Mouse (Mus musculus) heart, postnatal 0 days (tissue): ENCODE measurements around the gene Upf2. TPM values are rescaled to one million over a fixed set of nuclear protein-coding genes. Genes with fewer than 3 reads are reported as not detected.
"Not testable (repeated sequence)": the region's sequence is repeated elsewhere in the genome, so short reads cannot be mapped to it uniquely, and the experiment has no call there.

Experiments used
- ATAC-seq: fragments of 200-750 bp; cut with Nextera tagmentation; 2 replicates; pipeline ENCODE4 v1.8.0; 2017; ENCODE audit warnings: low read depth, moderate number of reproducible peaks, moderate library complexity; ENCODE audit not compliant: insufficient read depth
- DNase-seq: peaks from one replicate; pipeline ENCODE4 v3.0.0-alpha.2; 2016; ENCODE audit warnings: low spot score
- H3K27ac ChIP-seq: fragments of 300-500 bp; sonication (generic); 2 replicates; pipeline ENCODE4 v1.5.1; 2014; ENCODE audit warnings: low read depth, mild to moderate bottlenecking
- H3K27me3 ChIP-seq: fragments of 300-500 bp; sonication (generic); 2 replicates; pipeline ENCODE4 v1.6.1; 2014; ENCODE audit warnings: low read length, mixed read lengths; ENCODE audit not compliant: control insufficient read depth, insufficient read depth
- H3K36me3 ChIP-seq: fragments of 300-500 bp; sonication (generic); replicated peaks from 2 replicates; pipeline ENCODE4 v1.6.1; 2014; ENCODE audit warnings: low read length, mixed read lengths; ENCODE audit not compliant: control insufficient read depth, insufficient read depth
- H3K4me1 ChIP-seq: fragments of 300-500 bp; sonication (generic); 2 replicates; pipeline ENCODE4 v1.6.1; 2014; ENCODE audit warnings: antibody characterized with exemption; ENCODE audit not compliant: control insufficient read depth, insufficient read depth
- H3K4me2 ChIP-seq: fragments of 300-500 bp; sonication (generic); 2 replicates; pipeline ENCODE4 v1.6.1; 2014; ENCODE audit warnings: low read depth, mild to moderate bottlenecking, low read length, moderate library complexity
- H3K4me3 ChIP-seq: fragments of 300-500 bp; sonication (generic); 2 replicates; pipeline ENCODE4 v1.5.1; 2014; ENCODE audit warnings: low read depth, low read length
- H3K9ac ChIP-seq: fragments of 300-500 bp; sonication (generic); replicated peaks from 2 replicates; pipeline ENCODE4 v1.6.1; 2014; ENCODE audit warnings: low read depth, low read length, mixed read lengths
- H3K9me3 ChIP-seq: fragments of 300-500 bp; sonication (generic); replicated peaks from 2 replicates; pipeline ENCODE4 v1.6.1; 2016; ENCODE audit warnings: low read length; ENCODE audit not compliant: control insufficient read depth
- CTCF ChIP-seq: IDR thresholded peaks from 2 replicates; pipeline ENCODE4 v1.5.1; 2016; ENCODE audit warnings: antibody characterized with exemption, control low read depth, low read depth
- EP300 ChIP-seq: IDR thresholded peaks from 2 replicates; pipeline ENCODE4 v1.6.1; 2016; ENCODE audit warnings: antibody characterized with exemption, low read depth
- WGBS: fragments of 180-500 bp; shearing (Covaris S2); extraction: QIAGEN DNeasy Blood & Tissue Kit; methylation state at CpG from one replicate; pipeline ENCODE4 v1.1.7; 2014; 5-methylcytosine and 5-hydroxymethylcytosine counted together
- polyA plus RNA-seq: library from polyadenylated mRNA; unstranded; fragments of >200 nt; fragmentation: Nextera tagmentation; extraction: Ambion mirVana; gene quantifications from 2 replicates; pipeline ENCODE4 v1.2.1, GENCODE M21; 2015
- total RNA-seq: library from RNA; depleted of rRNA; stranded (reverse); fragments of >200 nt; gene quantifications from 2 replicates; pipeline ENCODE4 v1.2.3, GENCODE M21; 2014; ENCODE audit warnings: low replicate concordance

Gene Upf2
- total and polyA plus RNA-seq, 2 experiments from 2014 or later = 3.6 to 5.6 TPM

GRCm38 (mm10) chr2:5950305-5950704 is 964 bp upstream of the Upf2 start:
- Histone ChIP-seq H3K9ac (peak overlapping the region; percentile 67), H3K36me3 (no peaks in the 10 kb centered on the region), H3K27me3 (no peaks in the 10 kb centered on the region), H3K4me2 (peak overlapping the region; percentile 77), H3K4me3 (peak overlapping the region; percentile 83), H3K4me1 (peaks cover 6% of the 10 kb centered on the region; the same call in 1 of the 2 replicates), H3K27ac (peak overlapping the region; percentile 76), H3K9me3 (no peaks in the 10 kb centered on the region)
- WGBS = 3% methylated on average over 6 of the region's 6 CpGs
- ATAC-seq = no peak
- TF ChIP-seq CTCF (no peak), EP300 (no peak)
- no peak for DNase-seq

GRCm38 (mm10) chr2:5951621-5952211 is 447 bp downstream of the Upf2 start:
- DNase-seq (peak; percentile 30), ATAC-seq (peak; percentile 55)
- Histone ChIP-seq H3K4me2 (peak overlapping the region; percentile 77), H3K4me1 (peaks cover 6% of the 10 kb centered on the region; the same call in 1 of the 2 replicates), H3K27ac (peak overlapping the region; percentile 88), H3K9ac (peak overlapping the region; percentile 84), H3K4me3 (peak overlapping the region; percentile 83), H3K9me3 (no peaks in the 10 kb centered on the region), H3K36me3 (no peaks in the 10 kb centered on the region), H3K27me3 (no peaks in the 10 kb centered on the region)
- WGBS = under 1% methylated on average over 46 of the region's 46 CpGs
- TF ChIP-seq CTCF (no peak), EP300 (no peak)

GRCm38 (mm10) chr2:5957705-5958104 is 6.4 kb downstream of the Upf2 start:
- Histone ChIP-seq H3K36me3 (peaks cover 34% of the 10 kb centered on the region), H3K4me3 (no peak overlapping the region), H3K4me2 (no peak overlapping the region), H3K4me1 (peaks cover under 1% of the 10 kb centered on the region; the same call in 1 of the 2 replicates), H3K27ac (no peak overlapping the region), H3K27me3 (no peaks in the 10 kb centered on the region), H3K9me3 (no peaks in the 10 kb centered on the region), H3K9ac (no peak overlapping the region)
- WGBS = 93% methylated on average over 9 of the region's 9 CpGs
- DNase-seq (no peak), ATAC-seq (no peak)
- no peak for TF ChIP-seq EP300
- TF ChIP-seq CTCF = no peak

GRCm38 (mm10) chr2:5962265-5962664 is 11.0 kb downstream of the Upf2 start:
- ATAC-seq (no peak), DNase-seq (no peak)
- Histone ChIP-seq H3K4me1 (no peaks in the 10 kb centered on the region), H3K4me2 (no peak overlapping the region), H3K9me3 (no peaks in the 10 kb centered on the region), H3K36me3 (peaks cover 42% of the 10 kb centered on the region), H3K4me3 (no peak overlapping the region), H3K9ac (no peak overlapping the region), H3K27me3 (no peaks in the 10 kb centered on the region), H3K27ac (no peak overlapping the region)
- TF ChIP-seq CTCF = no peak
- TF ChIP-seq EP300 = no peak
- WGBS = 43% methylated on average over 2 of the region's 2 CpGs

DNA sequence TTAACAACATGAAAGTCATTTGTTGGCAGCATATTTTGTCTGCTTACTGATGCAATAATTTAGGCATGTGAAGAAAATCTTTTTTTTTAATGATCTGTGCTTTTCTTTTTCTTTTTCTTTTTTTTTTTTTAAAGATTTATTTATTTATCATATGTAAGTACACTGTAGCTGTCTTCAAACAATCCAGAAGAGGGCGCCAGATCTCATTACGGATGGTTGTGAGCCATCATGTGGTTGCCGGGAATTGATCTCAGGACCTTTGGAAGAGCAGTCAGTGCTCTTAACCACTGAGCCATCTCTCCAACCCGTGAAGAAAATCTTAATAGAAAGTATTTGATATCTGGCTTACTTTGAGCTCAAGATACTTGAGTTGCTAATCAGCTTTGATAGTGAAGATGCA is 12.5 kb downstream of the Upf2 start:
- not testable (repeated sequence) for H3K27ac ChIP-seq, H3K27me3 ChIP-seq, ATAC-seq, DNase-seq, H3K9ac ChIP-seq, H3K4me2 ChIP-seq, H3K9me3 ChIP-seq, H3K4me3 ChIP-seq, H3K4me1 ChIP-seq
- peaks cover 30% of the 10 kb centered on the region for H3K36me3 ChIP-seq
- 82% methylated on average over 4 of the region's 4 CpGs for WGBS

GRCm38 (mm10) chr2:5965972-5966371 is 14.7 kb downstream of the Upf2 start:
- Histone ChIP-seq H3K36me3 (peaks cover 18% of the 10 kb centered on the region), H3K9ac (no peak overlapping the region), H3K27me3 (no peaks in the 10 kb centered on the region), H3K4me2 (no peak overlapping the region), H3K9me3 (no peaks in the 10 kb centered on the region), H3K4me1 (no peaks in the 10 kb centered on the region), H3K4me3 (no peak overlapping the region), H3K27ac (no peak overlapping the region)
- ATAC-seq = no peak
- WGBS = 93% methylated on average over 3 of the region's 3 CpGs
- DNase-seq = no peak
- no peak for TF ChIP-seq CTCF
- no peak for TF ChIP-seq EP300

GRCm38 (mm10) chr2:5970629-5971028 is 19.4 kb downstream of the Upf2 start:
- not testable (repeated sequence) for H3K4me1 ChIP-seq, H3K9ac ChIP-seq, ATAC-seq, H3K4me3 ChIP-seq, H3K27me3 ChIP-seq, H3K4me2 ChIP-seq, H3K27ac ChIP-seq, DNase-seq, H3K9me3 ChIP-seq
- H3K36me3 ChIP-seq = peaks cover 22% of the 10 kb centered on the region
- 92% methylated on average over 3 of the region's 3 CpGs for WGBS
